Mouse (Mus musculus): ENCODE measurements at regions not wholly inside any gene's neighbourhood (a gene's known extent, or its start where the extent isn't known, plus 50 kb on each side); places are given as distances from the start of the nearest gene placed in this dataset.

- Histone ChIP-seq H3K4me2 (ENCODE audit: low read depth) (no peak overlapping the region), H3K4me3 (no peak overlapping the region)
Observed at GRCm38 (mm10) chr6:47354515-47354914, 98.7 kb upstream of the Cul1 start.

DNA sequence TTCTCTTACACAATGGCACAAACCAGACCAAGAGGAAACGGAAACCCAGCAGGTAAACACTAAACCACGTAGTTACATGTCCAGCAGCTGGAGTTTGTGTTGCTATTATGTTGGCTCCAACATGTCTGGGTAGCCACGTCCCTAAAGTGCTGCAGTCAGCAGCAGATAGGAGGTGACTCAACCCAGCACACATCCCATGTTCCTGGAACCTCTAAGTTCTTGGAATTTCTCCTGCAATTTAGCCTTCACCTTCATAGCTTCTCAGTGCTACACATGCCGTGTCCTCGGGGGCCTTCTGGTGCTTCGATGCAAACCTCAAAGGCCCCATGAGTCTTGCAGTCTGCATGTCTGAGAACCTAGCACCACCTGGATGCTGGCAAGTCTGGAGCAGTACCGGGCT is 97.7 kb upstream of the Cul1 start:
- no peak overlapping the region for H3ac ChIP-seq (ENCODE audit: control insufficient read depth, insufficient read length)
- no peaks in the 10 kb centered on the region for H3K27me3 ChIP-seq (ENCODE audit: control insufficient read depth, insufficient read depth, insufficient read length)
- TF ChIP-seq MYOD1 (IDR thresholded peaks at IDR 0.05; ENCODE audit: control insufficient read depth in 1 of 3, insufficient read length in 2 of 3, low read depth in 2 of 3) (no peak), REST (IDR thresholded peaks at IDR 0.05; ENCODE audit: insufficient read depth, insufficient read length) (no peak), POLR2A (IDR thresholded peaks at IDR 0.05; ENCODE audit: insufficient read length, low read depth) (no peak), CEBPB (IDR thresholded peaks at IDR 0.05; ENCODE audit: insufficient read depth, poor library complexity, severe bottlenecking) (no peak), POLR2AphosphoS2 (IDR thresholded peaks at IDR 0.05; ENCODE audit: insufficient read length, low read depth) (no peak), E2F4 (IDR thresholded peaks at IDR 0.05; ENCODE audit: insufficient read depth) (no peak), MAX (IDR thresholded peaks at IDR 0.05; ENCODE audit: low read depth) (no peak)
- H3K4me3 ChIP-seq, result no peak overlapping the region
- no peaks in the 10 kb centered on the region for H3K36me3 ChIP-seq (ENCODE audit: control insufficient read depth, insufficient read depth)
- H3K79me2 ChIP-seq (ENCODE audit: control insufficient read depth, insufficient read depth), result no peaks in the 10 kb centered on the region
- H3K4me2 ChIP-seq (ENCODE audit: low read depth), result no peak overlapping the region

More at GRCm38 (mm10) chr6:47354515-47354914, 98.7 kb upstream of the Cul1 start:
- TF ChIP-seq USF1 (IDR thresholded peaks at IDR 0.05; ENCODE audit: low read depth) (no peak), CEBPB (IDR thresholded peaks at IDR 0.05; ENCODE audit: insufficient read depth, poor library complexity, severe bottlenecking) (no peak), SRF (IDR thresholded peaks at IDR 0.05; ENCODE audit: control insufficient read depth, insufficient read length, low read depth) (no peak), MAX (IDR thresholded peaks at IDR 0.05; ENCODE audit: low read depth) (no peak), REST (IDR thresholded peaks at IDR 0.05; ENCODE audit: insufficient read depth, insufficient read length) (no peak), TCF3 (IDR thresholded peaks at IDR 0.05; ENCODE audit: insufficient read length, low read depth) (no peak), MYOG (IDR thresholded peaks at IDR 0.05; ENCODE audit: control insufficient read depth in 1 of 3, insufficient read depth in 1 of 3, insufficient read length in 2 of 3, low read depth in 2 of 3) (no peak), E2F4 (IDR thresholded peaks at IDR 0.05; ENCODE audit: insufficient read depth) (no peak), MYOD1 (IDR thresholded peaks at IDR 0.05; ENCODE audit: control insufficient read depth in 1 of 3, insufficient read length in 2 of 3, low read depth in 2 of 3) (no peak), TCF12 (IDR thresholded peaks at IDR 0.05; ENCODE audit: insufficient read depth, poor library complexity, severe bottlenecking) (no peak), POLR2A (IDR thresholded peaks at IDR 0.05; ENCODE audit: insufficient read length, low read depth) (no peak), POLR2AphosphoS2 (IDR thresholded peaks at IDR 0.05; ENCODE audit: insufficient read length, low read depth) (no peak)
- H3K27me3 ChIP-seq (ENCODE audit: control insufficient read depth, insufficient read depth, insufficient read length), result no peaks in the 10 kb centered on the region
- H3K36me3 ChIP-seq (ENCODE audit: control insufficient read depth, insufficient read depth), result no peaks in the 10 kb centered on the region
- no peak overlapping the region for H3ac ChIP-seq (ENCODE audit: control insufficient read depth, insufficient read length)
- no peaks in the 10 kb centered on the region for H3K79me2 ChIP-seq (ENCODE audit: control insufficient read depth, insufficient read depth)

DNA sequence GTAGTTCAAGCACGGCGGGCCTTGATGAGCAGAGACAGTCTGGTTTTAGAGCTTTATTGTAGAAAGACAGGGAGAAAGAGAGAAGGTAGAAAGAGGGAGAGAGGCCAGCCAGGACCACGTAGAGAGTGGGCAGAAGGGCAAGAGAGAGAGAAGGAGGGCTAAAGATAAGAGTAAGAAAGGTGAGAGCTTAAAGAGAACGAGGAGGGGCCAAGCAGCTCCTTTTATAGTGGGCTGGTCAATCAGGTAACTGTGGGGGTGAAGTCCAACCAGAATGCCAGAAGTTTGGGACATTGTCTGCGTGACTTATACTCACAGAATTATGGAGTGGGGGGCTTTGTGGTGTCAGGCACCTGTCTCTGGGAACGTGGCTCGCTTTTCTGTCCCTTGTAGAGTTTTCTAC is 96.7 kb upstream of the Cul1 start:
- no peak overlapping the region for H3K4me3 ChIP-seq
- H3K4me2 ChIP-seq (ENCODE audit: low read depth), result no peak overlapping the region
- no peak for TF ChIP-seq POLR2AphosphoS2 (IDR thresholded peaks at IDR 0.05; ENCODE audit: insufficient read length, low read depth)
- no peaks in the 10 kb centered on the region for H3K27me3 ChIP-seq (ENCODE audit: control insufficient read depth, insufficient read depth, insufficient read length)
- no peak overlapping the region for H3ac ChIP-seq (ENCODE audit: control insufficient read depth, insufficient read length)
- no peaks in the 10 kb centered on the region for H3K79me2 ChIP-seq (ENCODE audit: control insufficient read depth, insufficient read depth)
- no peaks in the 10 kb centered on the region for H3K36me3 ChIP-seq (ENCODE audit: control insufficient read depth, insufficient read depth)

DNA sequence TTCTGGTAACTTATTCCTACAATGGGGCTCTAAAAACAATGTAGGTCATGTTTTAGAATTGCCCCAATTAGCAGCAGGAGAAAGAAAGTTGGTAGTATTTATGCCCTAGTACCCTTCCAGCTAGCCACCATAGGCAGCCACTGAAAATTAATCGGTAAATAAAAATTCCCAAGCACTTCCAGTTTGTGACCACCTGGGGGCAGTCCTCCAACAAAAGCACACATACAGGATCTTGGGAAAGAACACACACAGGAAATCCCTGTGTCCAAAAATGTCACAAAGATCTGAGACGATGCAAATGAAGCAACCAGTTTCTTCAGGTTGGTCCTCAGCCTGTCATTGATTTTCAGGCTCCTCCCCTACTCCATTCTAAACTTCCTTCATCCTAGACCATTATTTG is 94.5 kb upstream of the Cul1 start:
- Histone ChIP-seq H3K36me3 (ENCODE audit: control insufficient read depth, insufficient read depth) (no peaks in the 10 kb centered on the region), H3K27me3 (ENCODE audit: control insufficient read depth, insufficient read depth, insufficient read length) (no peaks in the 10 kb centered on the region), H3K4me2 (ENCODE audit: low read depth) (no peak overlapping the region), H3K79me2 (ENCODE audit: control insufficient read depth, insufficient read depth) (no peaks in the 10 kb centered on the region), H3ac (ENCODE audit: control insufficient read depth, insufficient read length) (no peak overlapping the region), H3K4me3 (no peak overlapping the region)
- no peak for TF ChIP-seq POLR2AphosphoS2 (IDR thresholded peaks at IDR 0.05; ENCODE audit: insufficient read length, low read depth)

DNA sequence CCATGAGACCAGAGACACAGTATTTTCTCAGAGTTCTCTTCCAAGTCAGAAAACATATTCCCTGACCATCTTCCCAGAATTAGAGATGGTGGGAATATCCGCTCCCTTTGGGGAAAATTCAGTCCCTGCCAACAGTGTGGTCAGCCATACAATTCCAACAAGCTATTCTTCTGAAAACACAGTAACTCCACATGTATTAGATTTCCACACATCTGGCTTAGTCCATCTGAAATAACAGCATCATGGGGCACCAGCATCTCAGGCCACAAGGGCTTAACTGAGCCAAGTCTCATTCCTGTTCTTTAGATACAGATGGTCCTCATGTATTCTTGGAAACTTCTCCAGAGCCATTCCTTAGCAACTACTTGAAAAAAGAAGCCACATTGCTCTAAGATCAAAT is 89.2 kb upstream of the Cul1 start:
- TF ChIP-seq CEBPB (IDR thresholded peaks at IDR 0.05; ENCODE audit: insufficient read depth, poor library complexity, severe bottlenecking) (no peak), E2F4 (IDR thresholded peaks at IDR 0.05; ENCODE audit: insufficient read depth) (no peak), MAX (IDR thresholded peaks at IDR 0.05; ENCODE audit: low read depth) (no peak), SRF (IDR thresholded peaks at IDR 0.05; ENCODE audit: control insufficient read depth, insufficient read length, low read depth) (no peak), TCF12 (IDR thresholded peaks at IDR 0.05; ENCODE audit: insufficient read depth, poor library complexity, severe bottlenecking) (no peak), MYOD1 (IDR thresholded peaks at IDR 0.05; ENCODE audit: control insufficient read depth in 1 of 3, insufficient read length in 2 of 3, low read depth in 2 of 3) (peak in 1 of 3 experiments; percentile 13)
- H3K27me3 ChIP-seq (ENCODE audit: control insufficient read depth, insufficient read depth, insufficient read length), result no peaks in the 10 kb centered on the region
- no peak overlapping the region for H3K4me2 ChIP-seq (ENCODE audit: low read depth)
- no peak overlapping the region for H3K4me3 ChIP-seq
- no peaks in the 10 kb centered on the region for H3K79me2 ChIP-seq (ENCODE audit: control insufficient read depth, insufficient read depth)
- no peaks in the 10 kb centered on the region for H3K36me3 ChIP-seq (ENCODE audit: control insufficient read depth, insufficient read depth)
- no peak overlapping the region for H3ac ChIP-seq (ENCODE audit: control insufficient read depth, insufficient read length)

GRCm38 (mm10) chr6:47364556-47364955 is 88.6 kb upstream of the Cul1 start:
- Histone ChIP-seq H3K4me2 (ENCODE audit: low read depth) (no peak overlapping the region), H3K4me3 (no peak overlapping the region), H3ac (ENCODE audit: control insufficient read depth, insufficient read length) (no peak overlapping the region), H3K27me3 (ENCODE audit: control insufficient read depth, insufficient read depth, insufficient read length) (no peaks in the 10 kb centered on the region), H3K36me3 (ENCODE audit: control insufficient read depth, insufficient read depth) (no peaks in the 10 kb centered on the region), H3K79me2 (ENCODE audit: control insufficient read depth, insufficient read depth) (no peaks in the 10 kb centered on the region)
- TF ChIP-seq TCF12 (IDR thresholded peaks at IDR 0.05; ENCODE audit: insufficient read depth, poor library complexity, severe bottlenecking), result no peak
- peak; percentile 3 to 84 (median 66) for TF ChIP-seq MYOD1 (IDR thresholded peaks at IDR 0.05; ENCODE audit: control insufficient read depth in 1 of 3, insufficient read length in 2 of 3, low read depth in 2 of 3)
- no peak for TF ChIP-seq REST (IDR thresholded peaks at IDR 0.05; ENCODE audit: insufficient read depth, insufficient read length)
- peak in 1 of 3 experiments; percentile 62 for TF ChIP-seq MYOG (IDR thresholded peaks at IDR 0.05; ENCODE audit: control insufficient read depth in 1 of 3, insufficient read depth in 1 of 3, insufficient read length in 2 of 3, low read depth in 2 of 3)

All from myocyte (in vitro differentiated cells).